Mouse (Mus musculus) liver, embryonic 11.5 days (tissue): ENCODE measurements around the gene Col4a1. TPM values are rescaled to one million over a fixed set of nuclear protein-coding genes. Genes with fewer than 3 reads are reported as not detected.

Source experiments
- ATAC-seq: fragments of 200-750 bp; cut with Nextera tagmentation; replicated peaks from 2 replicates; pipeline ENCODE4 v1.8.0; 2017; ENCODE audit warnings: moderate number of reproducible peaks, mild to moderate bottlenecking, moderate TSS enrichment, moderate library complexity; ENCODE audit not compliant: low FRiP score
- DNase-seq: peaks from one replicate; pipeline ENCODE4 v3.0.0-alpha.2; 2017; ENCODE audit warnings: low spot score
- H3K27ac ChIP-seq: fragments of 300-500 bp; sonication (generic); 2 replicates; pipeline ENCODE4 v1.5.1; 2014; ENCODE audit warnings: mild to moderate bottlenecking, low read depth, low read length, control low read depth
- H3K27me3 ChIP-seq: fragments of 300-500 bp; sonication (generic); replicated peaks from 2 replicates; pipeline ENCODE4 v1.6.1; 2014; ENCODE audit warnings: low read length, mixed read lengths; ENCODE audit not compliant: control insufficient read depth, insufficient read depth
- H3K36me3 ChIP-seq: fragments of 300-500 bp; sonication (generic); 2 replicates; pipeline ENCODE4 v1.6.1; 2014; ENCODE audit warnings: mild to moderate bottlenecking, low read length, moderate library complexity, mixed read lengths; ENCODE audit not compliant: control insufficient read depth, insufficient read depth
- H3K4me1 ChIP-seq: fragments of 300-500 bp; sonication (generic); replicated peaks from 2 replicates; pipeline ENCODE4 v1.6.1; 2014; ENCODE audit warnings: low read length, mixed read lengths; ENCODE audit not compliant: control insufficient read depth, insufficient read depth
- H3K4me2 ChIP-seq: fragments of 300-500 bp; sonication (generic); 2 replicates; pipeline ENCODE4 v1.6.1; 2014; ENCODE audit warnings: mild to moderate bottlenecking, control low read depth, moderate library complexity
- H3K4me3 ChIP-seq: fragments of 300-500 bp; sonication (generic); 2 replicates; pipeline ENCODE4 v1.5.1; 2014; ENCODE audit warnings: low read depth, low read length, control low read depth
- H3K9ac ChIP-seq: fragments of 300-500 bp; sonication (generic); 2 replicates; pipeline ENCODE4 v1.6.1; 2014; ENCODE audit warnings: low read depth, low read length, control low read depth
- H3K9me3 ChIP-seq: fragments of 300-500 bp; sonication (generic); 2 replicates; pipeline ENCODE4 v1.6.1; 2016; ENCODE audit warnings: low read length, inconsistent platforms, mixed read lengths; ENCODE audit not compliant: control insufficient read depth
- WGBS: fragments of 180-500 bp; shearing (Covaris S2); extraction: QIAGEN DNeasy Blood & Tissue Kit; methylation state at CpG from one replicate; pipeline ENCODE4 v1.1.7; 2014; 5-methylcytosine and 5-hydroxymethylcytosine counted together
- polyA plus RNA-seq: library from polyadenylated mRNA; unstranded; fragments of >200 nt; fragmentation: Nextera tagmentation; extraction: Ambion mirVana; gene quantifications from 2 replicates; pipeline ENCODE4 v1.2.1, GENCODE M21; 2014

Col4a1 gene
- polyA plus RNA-seq, 1 experiment from 2014 or later, result 40.8 TPM

DNA sequence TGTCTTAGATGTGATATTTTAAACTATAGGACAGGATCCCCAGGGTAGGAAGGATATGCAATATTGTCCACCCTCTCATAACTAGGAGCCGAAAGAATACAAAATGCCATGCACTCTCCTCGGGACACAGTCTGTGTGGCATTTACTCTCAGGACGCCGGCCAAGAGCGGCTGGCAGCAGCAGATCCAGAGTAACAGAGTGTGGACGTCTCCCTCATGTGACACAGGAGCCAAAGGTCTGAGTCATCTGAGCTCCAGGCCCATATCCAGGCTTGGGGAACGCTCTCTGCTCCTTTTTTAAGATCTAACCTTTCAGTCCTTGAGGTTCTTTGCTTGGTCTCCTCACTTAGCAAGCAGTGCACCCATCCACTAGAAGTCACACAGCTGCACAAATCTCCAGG, 141.1 kb downstream of the Col4a1 start:
- WGBS, result 72% methylated on average over 7 of the region's 7 CpGs
- no peak overlapping the region for H3K9ac ChIP-seq
- H3K27ac ChIP-seq, result no peak overlapping the region
- DNase-seq, result no peak
- ATAC-seq, result no peak
- H3K9me3 ChIP-seq, result no peaks in the 10 kb centered on the region
- H3K4me1 ChIP-seq, result no peaks in the 10 kb centered on the region
- H3K4me3 ChIP-seq, result no peak overlapping the region
- H3K27me3 ChIP-seq, result 0 out of 2 replicates have a peak, but pooled peaks cover 3% of the 10 kb centered on the region
- no peak overlapping the region for H3K4me2 ChIP-seq
- H3K36me3 ChIP-seq, result no peaks in the 10 kb centered on the region

DNA sequence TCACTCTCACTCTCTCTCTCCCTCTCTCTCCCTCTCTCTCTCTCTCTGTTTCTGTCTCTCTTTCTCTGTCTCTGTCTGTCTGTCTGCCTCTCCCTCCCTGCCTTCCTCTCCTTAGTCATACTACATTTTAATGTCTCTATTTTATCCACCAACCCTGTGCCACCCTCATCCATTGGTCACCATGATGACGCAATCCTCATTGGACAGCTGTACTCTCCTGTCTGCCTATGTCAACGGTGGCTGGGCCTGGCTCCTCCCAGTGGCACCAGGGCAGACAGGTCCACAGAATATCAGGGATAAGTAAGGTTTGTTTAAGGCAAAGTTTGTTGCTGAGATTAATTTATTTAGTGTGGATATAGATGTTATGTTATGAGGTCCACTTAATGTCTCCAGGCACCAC, 143.2 kb downstream of the Col4a1 start:
- 72% methylated on average over 2 of the region's 2 CpGs for WGBS
- Histone ChIP-seq H3K9me3 (no peaks in the 10 kb centered on the region), H3K27me3 (0 out of 2 replicates have a peak, but pooled peaks cover 1% of the 10 kb centered on the region), H3K27ac (no peak overlapping the region), H3K36me3 (no peaks in the 10 kb centered on the region), H3K4me3 (no peak overlapping the region), H3K9ac (no peak overlapping the region), H3K4me2 (no peak overlapping the region), H3K4me1 (no peaks in the 10 kb centered on the region)
- DNase-seq (no peak), ATAC-seq (no peak)

DNA sequence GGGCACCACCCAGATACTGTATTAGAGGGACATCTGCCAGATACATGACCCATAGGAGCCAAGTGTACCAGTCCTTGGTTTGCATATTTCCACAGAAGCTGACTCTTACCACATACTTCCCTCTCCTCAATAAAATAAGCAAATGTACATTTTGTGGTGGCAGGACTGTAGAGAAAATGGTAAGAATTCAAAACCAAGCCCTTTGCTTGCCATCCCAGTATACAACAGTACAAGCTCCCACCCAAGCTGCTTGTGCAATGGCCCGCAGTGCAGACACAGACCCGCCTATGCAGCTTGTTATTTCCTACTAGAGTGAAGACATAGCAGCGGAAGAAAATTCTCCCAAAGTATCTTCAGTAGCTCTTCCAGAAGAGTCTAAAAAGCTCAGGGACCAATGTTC, 143.8 kb downstream of the Col4a1 start:
- no peak for ATAC-seq
- Histone ChIP-seq H3K4me2 (no peak overlapping the region), H3K4me3 (no peak overlapping the region), H3K9ac (no peak overlapping the region), H3K4me1 (no peaks in the 10 kb centered on the region), H3K27me3 (no peaks in the 10 kb centered on the region), H3K9me3 (no peaks in the 10 kb centered on the region), H3K36me3 (no peaks in the 10 kb centered on the region), H3K27ac (no peak overlapping the region)
- 80% methylated on average over 3 of the region's 3 CpGs for WGBS
- DNase-seq, result no peak

DNA sequence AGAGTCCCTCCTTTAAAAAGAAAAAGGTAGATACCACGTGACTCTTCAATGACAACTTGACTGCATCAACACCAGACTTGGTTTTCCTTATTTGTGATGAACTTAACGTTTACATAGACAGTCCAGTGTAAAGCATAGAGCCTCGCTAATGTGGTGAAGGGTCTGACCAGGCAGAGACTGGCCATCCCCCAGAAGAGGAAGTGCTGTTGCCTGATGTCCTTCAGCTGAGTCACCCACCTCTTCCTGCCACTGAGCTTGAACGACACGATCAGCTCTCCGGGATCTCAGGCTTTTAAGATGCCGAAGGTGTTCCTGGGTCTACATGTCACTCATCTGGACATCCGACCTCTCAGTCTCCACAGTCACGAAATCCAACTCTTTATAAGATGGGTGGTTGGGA, 144.7 kb downstream of the Col4a1 start:
- Histone ChIP-seq H3K36me3 (no peaks in the 10 kb centered on the region), H3K9me3 (no peaks in the 10 kb centered on the region), H3K27ac (no peak overlapping the region), H3K4me3 (no peak overlapping the region), H3K9ac (no peak overlapping the region), H3K4me1 (no peaks in the 10 kb centered on the region), H3K4me2 (no peak overlapping the region), H3K27me3 (no peaks in the 10 kb centered on the region)
- no peak for ATAC-seq
- 49% methylated on average over 9 of the region's 9 CpGs for WGBS
- no peak for DNase-seq

DNA sequence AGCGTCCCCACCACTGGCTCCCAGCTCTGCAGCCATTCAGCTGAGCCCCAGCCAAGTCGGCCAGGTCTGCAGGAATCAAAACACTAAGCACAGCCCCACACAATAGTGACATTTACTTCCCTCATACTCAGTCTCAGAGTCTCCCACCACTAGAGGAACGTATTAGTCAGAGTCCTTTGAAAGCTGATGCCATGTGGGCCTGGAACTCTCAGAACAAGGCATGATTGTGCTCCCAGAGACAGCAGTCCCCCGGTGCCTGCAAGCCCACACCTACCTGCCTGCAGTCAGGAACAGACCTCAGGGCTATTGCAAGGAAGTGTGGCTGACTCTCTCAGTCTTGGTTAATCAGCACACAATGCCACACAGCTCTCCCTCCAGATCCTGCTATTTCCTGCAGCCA, 147.0 kb downstream of the Col4a1 start:
- no peak overlapping the region for H3K9ac ChIP-seq
- no peak for DNase-seq
- no peak overlapping the region for H3K4me3 ChIP-seq
- no peaks in the 10 kb centered on the region for H3K36me3 ChIP-seq
- H3K27me3 ChIP-seq, result no peaks in the 10 kb centered on the region
- no peak overlapping the region for H3K27ac ChIP-seq
- H3K9me3 ChIP-seq, result no peaks in the 10 kb centered on the region
- H3K4me1 ChIP-seq, result no peaks in the 10 kb centered on the region
- WGBS, result 44% methylated on average over 4 of the region's 4 CpGs
- no peak overlapping the region for H3K4me2 ChIP-seq
- ATAC-seq, result no peak

DNA sequence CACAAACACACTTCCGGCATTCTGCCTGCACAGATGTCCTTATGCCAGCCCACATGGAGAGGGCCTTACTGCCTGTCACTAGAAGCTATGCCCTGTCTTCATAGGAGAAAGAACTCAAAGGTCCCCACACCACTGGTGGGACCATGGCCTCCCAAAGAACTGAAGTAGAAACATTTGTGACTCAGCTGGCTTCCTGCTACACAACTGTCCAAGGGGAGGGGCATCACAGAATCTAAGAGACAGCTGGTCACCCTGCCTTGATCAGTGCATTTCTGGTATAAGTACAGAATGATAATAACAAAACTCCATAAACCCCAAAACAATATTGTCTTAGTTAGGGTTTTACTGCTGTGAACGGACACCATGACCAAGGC, 156.3 kb downstream of the Col4a1 start:
- H3K4me2 ChIP-seq, result no peak overlapping the region
- H3K27ac ChIP-seq, result no peak overlapping the region
- no peaks in the 10 kb centered on the region for H3K9me3 ChIP-seq
- ATAC-seq, result no peak
- no peak for DNase-seq
- H3K9ac ChIP-seq, result no peak overlapping the region
- H3K36me3 ChIP-seq, result no peaks in the 10 kb centered on the region
- WGBS, result 81% methylated on average over 2 of the region's 2 CpGs
- no peaks in the 10 kb centered on the region for H3K27me3 ChIP-seq
- H3K4me3 ChIP-seq, result no peak overlapping the region
- no peaks in the 10 kb centered on the region for H3K4me1 ChIP-seq

DNA sequence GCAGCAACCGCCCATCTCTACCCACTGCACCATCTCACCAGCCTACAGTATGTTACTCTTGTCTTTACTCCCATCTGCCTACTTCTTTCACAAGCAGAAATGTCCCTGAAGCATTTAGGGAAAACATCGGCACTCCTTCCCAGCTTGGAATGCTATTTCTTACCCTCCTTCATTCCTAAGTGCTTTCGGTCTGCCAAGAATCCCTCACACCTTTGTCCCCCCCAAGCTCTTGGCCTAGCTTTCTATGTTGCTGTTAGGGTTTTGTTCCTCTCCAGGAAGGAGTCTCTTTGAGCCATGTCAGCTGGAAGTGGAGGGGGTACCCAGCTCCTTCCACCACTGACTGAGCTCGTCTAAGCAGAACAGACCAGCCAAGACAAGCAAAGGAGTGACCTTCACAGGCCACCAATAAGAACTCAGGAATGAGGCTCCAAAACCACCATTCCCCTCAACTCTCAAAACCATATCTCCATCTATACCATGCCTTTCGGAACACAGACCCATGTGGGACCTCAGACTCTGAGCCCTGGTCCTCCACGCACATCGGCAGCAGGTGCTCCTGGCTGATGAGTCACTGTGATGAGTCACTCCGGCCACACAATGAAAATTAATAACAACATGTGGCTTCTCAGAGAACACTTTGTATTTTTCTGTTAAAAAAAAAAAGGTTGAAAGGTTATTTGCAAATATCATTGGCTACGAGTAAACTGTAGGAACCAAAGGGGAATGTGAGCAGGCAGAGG, 156.9 kb downstream of the Col4a1 start:
- Histone ChIP-seq H3K27ac (no peak overlapping the region), H3K4me3 (no peak overlapping the region), H3K9ac (no peak overlapping the region), H3K4me1 (no peaks in the 10 kb centered on the region), H3K9me3 (no peaks in the 10 kb centered on the region), H3K4me2 (no peak overlapping the region), H3K36me3 (no peaks in the 10 kb centered on the region), H3K27me3 (no peaks in the 10 kb centered on the region)
- DNase-seq, result no peak
- no peak for ATAC-seq
- WGBS, result 86% methylated on average over 9 of the region's 9 CpGs

DNA sequence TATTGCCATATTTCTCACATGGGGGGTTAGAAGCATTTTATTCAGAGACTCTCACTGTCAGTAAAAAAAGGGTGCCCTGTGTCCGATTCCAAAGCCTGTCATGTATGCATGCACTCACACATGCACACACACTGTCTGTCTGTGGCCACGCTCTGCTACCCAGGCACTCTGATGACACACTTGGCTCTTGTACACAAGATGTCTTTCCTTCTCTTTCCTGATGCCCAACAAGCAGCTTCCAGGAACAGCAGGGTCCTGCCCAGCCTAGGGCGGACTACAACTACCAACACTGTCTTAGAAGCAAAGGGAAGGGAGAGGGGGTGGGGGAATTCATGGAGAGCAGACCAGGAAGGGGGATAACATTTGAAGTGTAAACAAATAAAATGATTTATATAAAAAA, 162.4 kb downstream of the Col4a1 start:
- no peak overlapping the region for H3K4me2 ChIP-seq
- 79% methylated on average over 3 of the region's 3 CpGs for WGBS
- H3K27ac ChIP-seq, result no peak overlapping the region
- DNase-seq (no peak), ATAC-seq (no peak)
- no peaks in the 10 kb centered on the region; the same call in 1 of the 2 replicates for H3K27me3 ChIP-seq
- H3K9ac ChIP-seq, result no peak overlapping the region
- no peaks in the 10 kb centered on the region for H3K9me3 ChIP-seq
- no peaks in the 10 kb centered on the region for H3K36me3 ChIP-seq
- no peak overlapping the region for H3K4me3 ChIP-seq
- no peaks in the 10 kb centered on the region for H3K4me1 ChIP-seq

DNA sequence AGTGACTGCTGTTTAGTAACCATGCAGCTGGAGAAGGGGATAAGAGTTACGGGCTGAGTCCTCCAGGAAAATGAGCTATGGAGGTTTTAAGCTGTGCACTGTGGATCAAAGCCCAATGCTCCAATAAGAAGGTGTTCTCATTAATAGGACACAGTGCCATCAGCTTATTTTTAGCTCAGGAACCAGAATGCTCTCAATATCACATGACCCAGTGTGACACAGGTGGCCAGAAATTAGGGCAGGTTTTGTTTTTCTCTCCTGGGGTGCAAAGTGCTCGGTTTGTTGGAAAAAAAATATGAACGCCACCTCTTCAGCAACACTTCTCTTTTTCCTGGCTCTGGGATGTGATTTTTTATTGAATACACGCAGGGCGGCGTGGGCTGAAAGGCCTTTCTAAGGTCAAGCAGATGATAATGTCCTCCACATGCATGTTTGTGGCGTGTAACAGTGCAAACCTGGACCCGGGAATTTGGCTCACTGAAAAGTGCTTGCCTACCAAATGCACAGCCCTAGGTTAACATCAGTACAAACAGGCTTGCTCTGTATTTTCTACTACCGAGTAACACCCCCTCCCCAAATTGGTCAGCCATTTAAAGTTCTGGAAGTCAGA, 163.3 kb downstream of the Col4a1 start:
- Histone ChIP-seq H3K9ac (no peak overlapping the region), H3K4me3 (no peak overlapping the region)
- 82% methylated on average over 9 of the region's 9 CpGs for WGBS

More for the DNA sequence above, 163.3 kb downstream of the Col4a1 start:
- Histone ChIP-seq H3K27ac (no peak overlapping the region), H3K9me3 (no peaks in the 10 kb centered on the region), H3K4me1 (no peaks in the 10 kb centered on the region), H3K27me3 (no peaks in the 10 kb centered on the region; the same call in 1 of the 2 replicates), H3K4me2 (no peak overlapping the region), H3K36me3 (no peaks in the 10 kb centered on the region)
- DNase-seq, result no peak
- ATAC-seq, result no peak
